Mouse (Mus musculus) heart, embryonic 16.5 days (tissue): ENCODE results near the gene Mnd1. TPM values are rescaled to one million over a fixed set of nuclear protein-coding genes. Genes with fewer than 3 reads are reported as not detected.

Source experiments
- ATAC-seq: fragments of 200-750 bp; cut with Nextera tagmentation; replicated peaks from 2 replicates; pipeline ENCODE4 v1.8.0; 2017; ENCODE audit warnings: moderate number of reproducible peaks; ENCODE audit not compliant: insufficient read depth, low FRiP score; ENCODE audit errors: extremely low read depth
- H3K27ac ChIP-seq: fragments of 300-500 bp; sonication (generic); 2 replicates; pipeline ENCODE4 v1.5.1; 2014; ENCODE audit warnings: mild to moderate bottlenecking, low read length, control low read depth, moderate library complexity
- H3K27me3 ChIP-seq: fragments of 300-500 bp; sonication (generic); 2 replicates; pipeline ENCODE4 v1.6.1; 2014; ENCODE audit warnings: low read length, mixed read lengths; ENCODE audit not compliant: control insufficient read depth, insufficient read depth
- H3K36me3 ChIP-seq: fragments of 300-500 bp; sonication (generic); 2 replicates; pipeline ENCODE4 v1.6.1; 2014; ENCODE audit not compliant: control insufficient read depth, insufficient read depth
- H3K4me1 ChIP-seq: fragments of 300-500 bp; sonication (generic); 2 replicates; pipeline ENCODE4 v1.6.1; 2014; ENCODE audit warnings: low read length, mixed read lengths; ENCODE audit not compliant: control insufficient read depth, insufficient read depth
- H3K4me2 ChIP-seq: fragments of 300-500 bp; sonication (generic); 2 replicates; pipeline ENCODE4 v1.6.1; 2014; ENCODE audit warnings: low read depth, mild to moderate bottlenecking, control low read depth, low read length
- H3K4me3 ChIP-seq: fragments of 300-500 bp; sonication (generic); 2 replicates; pipeline ENCODE4 v1.5.1; 2014; ENCODE audit warnings: mild to moderate bottlenecking, control low read depth, low read length
- H3K9ac ChIP-seq: fragments of 300-500 bp; sonication (generic); 2 replicates; pipeline ENCODE4 v1.6.1; 2014; ENCODE audit warnings: low read length, control low read depth
- H3K9me3 ChIP-seq: fragments of 300-500 bp; sonication (generic); replicated peaks from 2 replicates; pipeline ENCODE4 v1.6.1; 2016; ENCODE audit warnings: low read length; ENCODE audit not compliant: control insufficient read depth
- WGBS: fragments of 180-500 bp; shearing (Covaris S2); extraction: QIAGEN DNeasy Blood & Tissue Kit; methylation state at CpG from one replicate; pipeline ENCODE4 v1.1.7; 2014; 5-methylcytosine and 5-hydroxymethylcytosine counted together
- polyA plus RNA-seq: library from polyadenylated mRNA; unstranded; fragments of >200 nt; fragmentation: Nextera tagmentation; extraction: Ambion mirVana; gene quantifications from 2 replicates; pipeline ENCODE4 v1.2.1, GENCODE M21; 2015

Mnd1 gene
- polyA plus RNA-seq, 1 experiment from 2014 or later = 10.6 TPM

DNA sequence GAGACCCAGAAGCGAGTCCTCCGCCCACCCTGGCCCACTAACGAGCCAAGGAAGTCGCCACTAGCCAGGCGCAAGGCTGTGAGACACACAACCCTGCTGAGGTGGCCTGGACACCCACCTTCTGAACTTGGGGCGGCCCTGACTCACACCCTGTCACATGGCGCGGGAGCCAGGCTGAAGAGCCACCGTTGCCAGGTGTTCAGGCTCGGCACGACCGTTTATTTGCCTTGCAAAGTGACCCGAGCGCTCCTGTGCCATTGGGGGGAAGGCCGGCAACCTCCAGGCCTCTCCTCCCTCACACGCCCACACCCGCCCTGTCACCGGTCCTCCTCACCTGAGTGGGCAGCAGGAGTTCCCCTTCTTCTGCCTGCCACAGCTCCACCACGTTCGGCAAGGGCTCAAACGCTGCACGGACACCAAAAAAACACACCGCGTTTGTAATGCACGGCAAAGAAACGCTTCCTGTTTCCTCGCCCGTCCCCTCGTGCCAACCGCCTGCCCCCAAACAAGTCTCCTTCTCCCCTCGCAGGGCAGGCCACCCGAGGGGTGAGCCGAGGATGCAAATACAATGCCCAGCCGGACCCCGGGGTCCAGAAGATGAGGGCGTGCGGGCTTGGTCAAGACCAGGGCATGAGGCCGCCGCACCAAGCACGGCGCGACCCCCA lies 116.5 kb downstream of the Mnd1 start:
- Histone ChIP-seq H3K27me3 (no peaks in the 10 kb centered on the region), H3K4me1 (peaks cover 13% of the 10 kb centered on the region), H3K4me3 (peak overlapping the region; percentile 80), H3K27ac (peak overlapping the region; percentile 89), H3K4me2 (peak overlapping the region; percentile 93), H3K36me3 (no peaks in the 10 kb centered on the region), H3K9ac (peak overlapping the region; percentile 98), H3K9me3 (no peaks in the 10 kb centered on the region)
- 1% methylated on average over 42 of the region's 42 CpGs for WGBS
- peak; percentile 15; the same call in 1 of the 2 replicates for ATAC-seq

DNA sequence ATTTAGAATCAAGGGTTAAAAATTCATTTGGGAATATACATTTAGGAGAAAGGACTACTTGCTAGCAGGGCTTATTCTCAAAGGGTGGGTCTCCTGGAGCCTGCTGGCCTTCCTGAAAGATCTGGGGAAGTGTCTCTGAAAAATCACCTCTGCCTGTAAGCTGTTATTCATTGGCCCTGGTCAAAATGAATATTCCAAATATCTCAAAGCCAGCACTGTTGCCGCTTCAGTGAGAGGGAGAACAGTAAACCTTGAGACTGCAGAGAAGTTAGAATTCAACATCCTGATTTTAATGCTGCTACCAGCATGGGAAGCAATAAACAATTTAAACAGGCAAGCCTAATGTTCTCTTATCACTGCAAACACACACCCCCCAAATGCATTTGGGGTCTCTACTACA lies 117.5 kb downstream of the Mnd1 start:
- Histone ChIP-seq H3K27me3 (no peaks in the 10 kb centered on the region), H3K4me3 (peak overlapping the region; percentile 80), H3K9ac (peak overlapping the region; percentile 98), H3K36me3 (no peaks in the 10 kb centered on the region), H3K4me2 (peak overlapping the region; percentile 93), H3K4me1 (peaks cover 13% of the 10 kb centered on the region), H3K27ac (peak overlapping the region; percentile 7; the same call in 1 of the 2 replicates), H3K9me3 (no peaks in the 10 kb centered on the region)
- WGBS = 58% methylated on average over 1 of the region's 1 CpGs
- no peak for ATAC-seq

Other genes starting within 250 kb of the Mnd1 start
- gene Tmem131l, start 115.6 kb downstream of the Mnd1 start, polyA plus RNA-seq = 35.5 and 47.8 TPM in 2 replicates
- gene Gm6525, start 18.3 kb upstream of the Mnd1 start, polyA plus RNA-seq = 0.24 and 0.32 TPM in 2 replicates
- 8.7 and 10.1 TPM in 2 replicates for gene Trim2, start 151.1 kb upstream of the Mnd1 start, polyA plus RNA-seq